Mouse (Mus musculus) forebrain, embryonic 12.5 days (tissue): ENCODE measurements at regions not wholly inside any gene's neighbourhood (a gene's known extent, or its start where the extent isn't known, plus 50 kb on each side); places are given as distances from the start of the nearest gene placed in this dataset.

Experiments
- ATAC-seq: fragments of 200-750 bp; cut with Nextera tagmentation; 2 replicates; pipeline ENCODE4 v1.8.0; 2017; ENCODE audit warnings: moderate TSS enrichment; ENCODE audit not compliant: low FRiP score
- H3K27ac ChIP-seq: fragments of 300-500 bp; sonication (generic); 2 replicates; pipeline ENCODE4 v1.5.1; 2016; ENCODE audit warnings: mild to moderate bottlenecking
- H3K27me3 ChIP-seq: fragments of 300-500 bp; sonication (generic); 2 replicates; pipeline ENCODE4 v1.6.1; 2016; ENCODE audit warnings: mild to moderate bottlenecking
- H3K36me3 ChIP-seq: fragments of 300-500 bp; sonication (generic); replicated peaks from 2 replicates; pipeline ENCODE4 v1.6.1; 2016; ENCODE audit warnings: mild to moderate bottlenecking
- H3K4me1 ChIP-seq: fragments of 300-500 bp; sonication (generic); 2 replicates; pipeline ENCODE4 v1.6.1; 2016
- H3K4me2 ChIP-seq: fragments of 300-500 bp; sonication (generic); 2 replicates; pipeline ENCODE4 v1.6.1; 2016; ENCODE audit warnings: mild to moderate bottlenecking, moderate library complexity
- H3K4me3 ChIP-seq: fragments of 300-500 bp; sonication (generic); replicated peaks from 2 replicates; pipeline ENCODE4 v1.5.1; 2016; ENCODE audit warnings: mild to moderate bottlenecking
- H3K9ac ChIP-seq: fragments of 300-500 bp; sonication (generic); 2 replicates; pipeline ENCODE4 v1.6.1; 2016; ENCODE audit warnings: mild to moderate bottlenecking
- H3K9me3 ChIP-seq: fragments of 300-500 bp; sonication (generic); 2 replicates; pipeline ENCODE4 v1.6.1; 2016
- WGBS: fragments of 180-500 bp; shearing (Covaris S2); methylation state at CpG from one replicate; pipeline ENCODE4 v1.1.7; 2016; 5-methylcytosine and 5-hydroxymethylcytosine counted together

GRCm38 (mm10) chr16:42745943-42746675 lies 129.6 kb upstream of the Zbtb20 start:
- peaks cover 12% of the 10 kb centered on the region for H3K4me1 ChIP-seq
- H3K36me3 ChIP-seq, result no peaks in the 10 kb centered on the region
- H3K9ac ChIP-seq, result no peak overlapping the region
- H3K4me3 ChIP-seq, result no peak overlapping the region
- WGBS, result 53% methylated on average over 11 of the region's 11 CpGs
- no peaks in the 10 kb centered on the region for H3K9me3 ChIP-seq
- no peak overlapping the region for H3K4me2 ChIP-seq
- H3K27ac ChIP-seq, result peak overlapping the region; percentile 19; the same call in 1 of the 2 replicates
- H3K27me3 ChIP-seq, result no peaks in the 10 kb centered on the region
- 0 out of 2 replicates have a peak, but pooled peaks have one; percentile 30 for ATAC-seq

DNA sequence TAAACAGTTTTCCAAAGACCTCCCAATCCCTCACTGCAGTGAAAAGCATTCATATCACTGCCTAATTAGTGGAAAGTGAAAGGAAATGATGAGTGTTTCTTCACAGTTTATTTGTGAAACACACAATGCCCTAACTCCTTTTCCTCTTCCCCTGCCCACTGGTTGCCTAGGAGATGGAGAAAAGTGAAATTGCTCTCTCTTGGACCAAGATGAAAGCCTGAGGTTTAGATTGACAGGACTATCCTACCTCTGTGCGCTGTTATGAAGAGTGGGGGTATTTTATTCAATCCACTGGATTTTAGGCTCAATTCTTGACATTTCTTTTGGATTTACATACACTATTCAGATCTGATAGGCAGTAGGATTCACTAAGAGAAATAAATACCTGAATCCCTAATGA lies 132.1 kb upstream of the Zbtb20 start:
- Histone ChIP-seq H3K9ac (no peak overlapping the region), H3K4me3 (no peak overlapping the region), H3K36me3 (no peaks in the 10 kb centered on the region), H3K9me3 (no peaks in the 10 kb centered on the region), H3K27ac (no peak overlapping the region), H3K4me2 (no peak overlapping the region), H3K27me3 (no peaks in the 10 kb centered on the region), H3K4me1 (peaks cover 12% of the 10 kb centered on the region)
- 55% methylated on average over 1 of the region's 1 CpGs for WGBS
- no peak; the same call in 1 of the 2 replicates for ATAC-seq

DNA sequence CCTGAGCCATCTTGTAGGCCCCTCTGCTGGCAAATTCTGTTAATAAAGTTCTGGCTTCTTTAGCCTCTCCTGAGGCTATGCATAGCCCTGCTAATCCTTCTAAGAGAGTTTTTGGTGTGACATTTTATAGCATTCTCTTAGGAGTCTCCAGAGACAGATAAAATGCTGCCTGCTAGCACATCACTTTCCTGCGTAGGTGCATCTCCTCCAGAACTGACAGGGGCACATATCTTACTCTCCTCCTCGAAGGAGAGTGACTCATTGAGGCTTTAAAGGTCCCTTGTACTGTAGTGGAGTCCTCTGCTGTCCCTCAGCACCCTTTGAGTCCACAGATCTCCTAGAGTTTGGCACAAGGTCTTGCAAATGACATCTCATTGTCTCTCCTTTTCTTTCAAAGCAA lies 132.6 kb upstream of the Zbtb20 start:
- no peaks in the 10 kb centered on the region for H3K36me3 ChIP-seq
- no peak overlapping the region for H3K4me2 ChIP-seq
- peaks cover 12% of the 10 kb centered on the region for H3K4me1 ChIP-seq
- no peak overlapping the region for H3K27ac ChIP-seq
- 59% methylated on average over 2 of the region's 2 CpGs for whole genome bisulfite sequencing
- no peak overlapping the region for H3K9ac ChIP-seq
- no peak overlapping the region for H3K4me3 ChIP-seq
- no peak for ATAC-seq
- H3K27me3 ChIP-seq, result no peaks in the 10 kb centered on the region
- no peaks in the 10 kb centered on the region for H3K9me3 ChIP-seq

DNA sequence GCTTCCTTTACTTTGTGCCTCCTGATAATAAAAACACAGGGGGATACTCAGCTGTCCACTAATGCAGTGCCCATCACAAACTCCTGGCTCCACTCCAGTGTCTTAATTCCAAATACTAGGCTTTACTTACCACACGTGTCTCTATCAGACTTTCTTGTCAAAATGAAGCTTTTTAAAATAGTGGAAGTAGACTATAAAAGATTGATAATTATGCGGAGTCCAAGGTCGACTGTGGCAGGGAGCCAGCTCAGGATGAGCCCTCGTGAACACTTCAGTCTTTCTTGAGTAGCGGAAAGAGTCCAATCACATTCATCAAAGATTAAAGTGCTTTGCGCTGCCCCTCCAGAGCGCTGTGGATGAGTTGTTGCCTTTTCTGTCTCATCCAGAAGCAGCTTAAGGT lies 147.9 kb upstream of the Zbtb20 start:
- WGBS, result 89% methylated on average over 7 of the region's 7 CpGs
- Histone ChIP-seq H3K4me1 (no peaks in the 10 kb centered on the region), H3K27ac (no peak overlapping the region), H3K9ac (no peak overlapping the region), H3K9me3 (no peaks in the 10 kb centered on the region), H3K36me3 (no peaks in the 10 kb centered on the region), H3K27me3 (no peaks in the 10 kb centered on the region), H3K4me3 (no peak overlapping the region), H3K4me2 (no peak overlapping the region)
- no peak for ATAC-seq

- H3K27ac ChIP-seq, result no peak overlapping the region
- no peaks in the 10 kb centered on the region for H3K36me3 ChIP-seq
- WGBS, result 71% methylated on average over 3 of the region's 3 CpGs
- H3K4me2 ChIP-seq, result no peak overlapping the region
- no peak for ATAC-seq
- peaks cover 25% of the 10 kb centered on the region for H3K4me1 ChIP-seq
- H3K9me3 ChIP-seq, result no peaks in the 10 kb centered on the region
- H3K4me3 ChIP-seq, result no peak overlapping the region
- H3K9ac ChIP-seq, result no peak overlapping the region
- H3K27me3 ChIP-seq, result no peaks in the 10 kb centered on the region
Measured at GRCm38 (mm10) chr16:42719915-42720314, 155.8 kb upstream of the Zbtb20 start.

- no peaks in the 10 kb centered on the region for H3K27me3 ChIP-seq
- ATAC-seq, result peak; percentile 10; the same call in 1 of the 2 replicates
- WGBS, result 69% methylated on average over 7 of the region's 7 CpGs
- no peaks in the 10 kb centered on the region for H3K36me3 ChIP-seq
- no peak overlapping the region for H3K9ac ChIP-seq
- peaks cover 25% of the 10 kb centered on the region for H3K4me1 ChIP-seq
- no peak overlapping the region for H3K4me2 ChIP-seq
- H3K9me3 ChIP-seq, result no peaks in the 10 kb centered on the region
- no peak overlapping the region for H3K27ac ChIP-seq
- H3K4me3 ChIP-seq, result no peak overlapping the region
Measured at GRCm38 (mm10) chr16:42718452-42718851, 157.2 kb upstream of the Zbtb20 start.

DNA sequence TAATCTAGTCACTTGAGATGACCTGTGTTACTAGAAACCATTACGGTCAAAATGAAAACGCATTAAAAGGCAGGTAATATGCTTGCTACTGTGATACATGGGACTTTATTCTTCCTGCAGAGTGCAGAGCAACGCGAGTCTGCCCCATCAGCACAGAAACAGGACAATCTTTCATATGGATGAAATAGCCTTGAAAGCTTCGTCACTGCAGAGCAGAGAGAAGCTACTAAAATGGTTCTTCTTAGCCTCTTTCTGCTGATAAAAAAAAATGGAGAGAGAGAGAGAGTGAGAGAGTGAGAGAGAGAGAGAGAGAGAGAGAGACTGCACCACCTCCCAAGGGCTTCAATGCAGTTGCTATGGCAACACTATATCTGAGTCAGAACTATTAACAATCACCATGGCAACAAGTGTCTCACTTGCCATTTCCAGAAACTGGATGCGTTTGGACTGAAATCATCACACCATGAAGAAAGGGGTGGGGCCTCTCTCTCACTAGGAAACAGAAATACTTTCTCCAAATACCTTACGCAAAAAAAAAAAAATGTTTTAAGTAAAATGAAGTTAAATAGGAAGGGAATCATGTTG lies 157.8 kb upstream of the Zbtb20 start:
- ATAC-seq, result peak; percentile 85
- 48% methylated on average over 7 of the region's 7 CpGs for WGBS
- no peak overlapping the region for H3K4me3 ChIP-seq
- H3K9ac ChIP-seq, result no peak overlapping the region
- H3K4me2 ChIP-seq, result 0 out of 2 replicates have a peak overlapping the region, but pooled peaks have one; percentile 13
- no peaks in the 10 kb centered on the region for H3K27me3 ChIP-seq
- peak overlapping the region; percentile 78 for H3K27ac ChIP-seq
- H3K4me1 ChIP-seq, result peaks cover 25% of the 10 kb centered on the region
- no peaks in the 10 kb centered on the region for H3K36me3 ChIP-seq
- no peaks in the 10 kb centered on the region for H3K9me3 ChIP-seq

DNA sequence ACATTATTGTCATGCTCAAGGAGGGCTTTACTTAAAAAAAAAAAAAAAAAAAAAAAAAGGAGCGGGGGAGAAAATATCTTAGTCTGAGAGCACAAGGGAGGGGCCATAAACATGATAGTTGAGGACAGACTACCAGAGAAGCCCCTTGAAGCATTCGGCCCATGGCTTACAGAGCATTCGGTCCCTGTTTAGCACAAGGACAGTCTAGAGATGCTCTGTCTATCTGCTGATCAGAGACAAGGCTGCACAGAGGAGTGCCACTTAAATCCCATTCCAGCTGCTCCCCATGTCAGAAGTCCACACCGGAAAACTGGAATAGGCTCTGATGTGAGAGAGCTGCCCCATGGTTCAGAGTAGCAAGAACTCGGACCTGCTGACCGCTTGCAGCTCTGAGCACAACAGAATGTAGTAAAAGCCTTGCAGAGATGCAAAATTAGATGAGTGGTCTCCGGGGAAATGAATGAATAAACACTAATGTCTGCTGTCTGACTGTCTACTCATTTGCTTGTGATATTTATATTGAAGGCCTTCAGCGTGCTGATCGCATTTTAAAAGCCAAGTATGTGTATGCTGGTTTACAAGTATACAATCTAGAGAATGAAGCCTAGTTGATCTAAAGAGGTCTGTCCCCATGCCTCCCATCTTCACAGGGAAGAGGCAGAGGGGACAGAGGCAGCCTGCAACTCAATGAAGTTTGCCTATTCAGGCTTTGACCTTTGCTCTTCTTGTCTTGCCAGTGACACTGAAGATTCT lies 158.4 kb upstream of the Zbtb20 start:
- ATAC-seq, result peak; percentile 36; the same call in 1 of the 2 replicates

GRCm38 (mm10) chr16:42702676-42703075 lies 173.0 kb upstream of the Zbtb20 start:
- WGBS, result 39% methylated on average over 4 of the region's 4 CpGs
- H3K4me2 ChIP-seq, result no peak overlapping the region
- H3K27me3 ChIP-seq, result no peaks in the 10 kb centered on the region
- H3K9me3 ChIP-seq, result no peaks in the 10 kb centered on the region
- no peaks in the 10 kb centered on the region for H3K36me3 ChIP-seq
- no peak overlapping the region for H3K9ac ChIP-seq
- no peak overlapping the region for H3K27ac ChIP-seq
- no peak for ATAC-seq
- peaks cover 5% of the 10 kb centered on the region; the same call in 1 of the 2 replicates for H3K4me1 ChIP-seq
- no peak overlapping the region for H3K4me3 ChIP-seq

More for the DNA sequence above, 158.4 kb upstream of the Zbtb20 start:
- Histone ChIP-seq H3K9ac (no peak overlapping the region), H3K27me3 (no peaks in the 10 kb centered on the region), H3K9me3 (no peaks in the 10 kb centered on the region), H3K4me2 (0 out of 2 replicates have a peak overlapping the region, but pooled peaks have one; percentile 13), H3K4me1 (peaks cover 25% of the 10 kb centered on the region), H3K27ac (peak overlapping the region; percentile 78), H3K36me3 (no peaks in the 10 kb centered on the region), H3K4me3 (no peak overlapping the region)
- WGBS, result 81% methylated on average over 9 of the region's 9 CpGs

- H3K27ac ChIP-seq, result no peak overlapping the region
- no peaks in the 10 kb centered on the region for H3K36me3 ChIP-seq
- no peaks in the 10 kb centered on the region for H3K27me3 ChIP-seq
- H3K4me3 ChIP-seq, result no peak overlapping the region
- no peaks in the 10 kb centered on the region for H3K9me3 ChIP-seq
- no peak for ATAC-seq
- 89% methylated on average over 3 of the region's 3 CpGs for WGBS
- no peak overlapping the region for H3K9ac ChIP-seq
- no peak overlapping the region for H3K4me2 ChIP-seq
- H3K4me1 ChIP-seq, result no peaks in the 10 kb centered on the region
Measured at GRCm38 (mm10) chr16:42681196-42681595, 194.5 kb upstream of the Zbtb20 start.

DNA sequence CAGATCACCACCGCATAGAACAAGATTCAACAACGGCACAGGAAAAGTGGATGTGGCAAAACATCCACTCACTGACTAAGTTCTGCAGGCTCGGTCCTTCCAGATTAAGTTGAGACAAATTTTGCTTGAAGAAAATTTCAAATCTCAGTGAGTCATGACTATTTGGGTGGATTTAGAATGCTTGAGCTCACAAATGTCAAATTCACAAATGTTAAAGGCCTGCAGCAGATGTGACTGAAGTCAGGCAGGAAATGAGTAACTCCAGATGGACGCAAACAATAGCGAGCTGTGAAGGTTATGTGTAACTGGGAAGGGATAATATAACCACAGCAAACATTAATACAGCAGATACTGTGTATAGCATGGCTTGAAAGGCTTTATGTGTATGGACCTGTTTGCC lies 198.5 kb upstream of the Zbtb20 start:
- ATAC-seq, result no peak
- 91% methylated on average over 5 of the region's 5 CpGs for WGBS
- H3K9ac ChIP-seq, result no peak overlapping the region

GRCm38 (mm10) chr16:42676406-42677075 lies 199.1 kb upstream of the Zbtb20 start:
- no peak for ATAC-seq
- WGBS, result 76% methylated on average over 5 of the region's 5 CpGs
- Histone ChIP-seq H3K4me2 (no peak overlapping the region), H3K9ac (no peak overlapping the region), H3K4me3 (no peak overlapping the region), H3K27ac (no peak overlapping the region), H3K9me3 (no peaks in the 10 kb centered on the region), H3K27me3 (no peaks in the 10 kb centered on the region), H3K36me3 (no peaks in the 10 kb centered on the region), H3K4me1 (no peaks in the 10 kb centered on the region)

More for the DNA sequence above, 198.5 kb upstream of the Zbtb20 start:
- H3K4me1 ChIP-seq, result no peaks in the 10 kb centered on the region
- H3K27ac ChIP-seq, result no peak overlapping the region
- no peak overlapping the region for H3K4me2 ChIP-seq
- H3K36me3 ChIP-seq, result no peaks in the 10 kb centered on the region
- H3K4me3 ChIP-seq, result no peak overlapping the region
- H3K27me3 ChIP-seq, result no peaks in the 10 kb centered on the region
- no peaks in the 10 kb centered on the region for H3K9me3 ChIP-seq
